Mouse (Mus musculus) CD8-positive naive resting alpha-beta T cell, adult 57 days (primary cell): ENCODE data around the gene Cckar. TPM values are rescaled to one million over a fixed set of nuclear protein-coding genes. Genes with fewer than 3 reads are reported as not detected.

Source experiments
- total RNA-seq: library from RNA; stranded (reverse); gene quantifications from one replicate; pipeline ENCODE4 v1.2.4, GENCODE M21; 2023

The Cckar gene
- not detected for total RNA-seq

GRCm38 (mm10) chr5:53707235-53708177 lies at the start of gene Cckar:
Cckar (minus strand) TSS chr5:53707705.

Other genes starting within 250 kb of the Cckar start
- 35.5 TPM for gene Rbpj, start 241.6 kb downstream of the Cckar start, total RNA-seq
- gene Tbc1d19, start 101.9 kb upstream of the Cckar start, total RNA-seq: 8.6 TPM